ENCODE assay signal across 12 mouse cellular contexts in the genomic region with DNA sequence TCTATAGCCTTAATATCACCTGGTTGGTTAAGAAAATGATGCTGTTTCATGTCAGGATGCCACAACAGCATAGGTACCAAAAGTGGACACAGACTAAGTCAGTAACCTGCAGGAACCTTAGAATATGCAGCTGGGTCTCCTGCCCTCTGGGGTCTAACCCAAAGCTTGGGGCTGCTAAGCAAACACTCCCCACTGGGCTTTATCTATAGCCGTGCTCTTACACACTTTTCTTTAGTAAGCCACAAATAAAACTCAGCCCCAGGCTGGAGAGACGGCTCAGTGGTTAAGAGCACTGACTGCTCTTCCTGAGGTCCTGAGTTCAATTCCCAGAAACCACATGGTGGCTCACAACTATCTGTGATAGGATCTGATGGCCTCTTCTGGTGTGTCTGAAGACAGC.
"Had no signal": no experiment of that assay in that cellular context is flagged by ENCODE, and none has a peak within 500 bp of the region (broad histone marks: within the 10 kb centered on the region; RNA-seq: fewer than 3 reads in every experiment).

No protein-coding gene starts in this region.

- H3K9me3 ChIP-seq: kidney, embryonic 15.5 days; limb, embryonic 15.5 days; midbrain, embryonic 12.5 days; neural tube, embryonic 15.5 days had no signal

- H3K27me3 ChIP-seq: kidney, embryonic 15.5 days; limb, embryonic 15.5 days; midbrain, embryonic 12.5 days; neural tube, embryonic 15.5 days had no signal

- H3K9ac ChIP-seq: limb, embryonic 15.5 days had no signal

- DNase-seq: kidney, adult 2 months; kidney, postnatal 14 days; layer of hippocampus, postnatal 36 days; lung, adult 18-20 months; right cerebral cortex, postnatal 4 days; spleen, adult 18-20 months; thymus, adult 18-20 months; thymus, postnatal 14 days had no signal
